Mouse (Mus musculus) brain, embryonic 14.5 days (tissue): Measurements from ENCODE around the gene Gm4981.
"Not testable (repeated sequence)": the region's sequence is repeated elsewhere in the genome, so short reads cannot be mapped to it uniquely, and the experiment has no call there.

Experiments
- CTCF ChIP-seq: fragments of 200-500 bp; IDR thresholded peaks from 2 replicates; pipeline ENCODE4 v1.5.1; 2012; ENCODE audit warnings: inconsistent platforms, mild to moderate bottlenecking, moderate library complexity, borderline replicate concordance; ENCODE audit not compliant: insufficient read depth, insufficient read length; ENCODE audit errors: extremely low read depth
- POLR2A ChIP-seq: fragments of 200-500 bp; IDR thresholded peaks from 2 replicates; pipeline ENCODE4 v1.6.1; 2012; ENCODE audit warnings: mild to moderate bottlenecking, inconsistent platforms, borderline replicate concordance; ENCODE audit not compliant: poor library complexity, insufficient read depth, insufficient read length, severe bottlenecking; ENCODE audit errors: extremely low read depth

DNA sequence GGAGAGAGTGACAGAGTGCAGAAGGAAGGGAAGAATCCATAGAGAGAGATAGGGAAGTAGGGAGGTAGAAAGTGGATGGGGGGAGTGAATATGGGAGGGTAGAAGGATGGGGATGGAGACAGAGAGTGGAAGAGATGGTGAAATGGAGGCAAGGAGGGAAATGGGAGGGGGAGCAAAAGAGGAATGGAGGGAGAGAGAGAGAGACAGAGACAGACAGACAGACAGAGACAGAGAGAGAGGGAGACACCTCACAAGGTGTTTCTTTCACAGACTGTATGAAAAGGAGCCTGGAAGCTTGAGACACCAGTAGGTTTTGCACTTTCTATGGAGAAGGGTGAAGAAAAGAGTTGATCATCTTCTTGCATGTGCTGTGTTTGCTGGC, 2.8 kb downstream of the Gm4981 start:
- TF ChIP-seq CTCF, POLR2A: not testable (repeated sequence)
